Mouse (Mus musculus) neutrophil, adult 5-6 weeks (primary cell): Measurements from ENCODE around the gene Ezh2. TPM values are rescaled to one million over a fixed set of nuclear protein-coding genes. Genes with fewer than 3 reads are reported as not detected.

Experiments
- ATAC-seq: fragments of 151-379, 151-347 bp; 2 replicates; pipeline ENCODE4 v1.8.0; 2017; ENCODE audit warnings: mild to moderate bottlenecking, moderate TSS enrichment; ENCODE audit not compliant: insufficient number of reproducible peaks, poor library complexity, low FRiP score, severe bottlenecking; ENCODE audit errors: extremely low read depth
- total RNA-seq: library from RNA; stranded (forward); fragments of 200-1000 nt; gene quantifications from 2 replicates; pipeline ENCODE4 v1.2.3, GENCODE M21; 2017

Gene Ezh2
- total RNA-seq, 1 experiment from 2014 or later, result 40.3 TPM

DNA sequence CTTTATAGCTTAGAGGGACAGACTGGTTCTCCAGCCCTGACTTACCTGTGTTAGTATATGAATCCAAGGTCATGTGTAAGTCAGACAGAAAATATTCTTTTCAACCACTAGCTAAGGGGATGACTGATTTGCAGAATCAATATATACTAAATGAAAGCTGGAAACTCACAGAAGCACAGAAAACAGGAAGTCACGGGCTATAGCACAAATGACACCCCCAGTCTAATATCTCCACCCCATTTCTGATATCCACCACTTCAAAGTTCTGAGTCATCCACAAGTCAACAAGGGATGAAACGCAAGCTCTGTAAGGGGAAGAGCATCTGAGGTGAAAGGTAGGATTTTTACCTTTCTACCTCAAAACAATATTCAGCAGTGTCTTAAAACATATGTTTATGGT is 34.3 kb downstream of the Ezh2 start:
- ATAC-seq, result 0 out of 2 replicates have a peak, but pooled peaks have one; percentile 23

DNA sequence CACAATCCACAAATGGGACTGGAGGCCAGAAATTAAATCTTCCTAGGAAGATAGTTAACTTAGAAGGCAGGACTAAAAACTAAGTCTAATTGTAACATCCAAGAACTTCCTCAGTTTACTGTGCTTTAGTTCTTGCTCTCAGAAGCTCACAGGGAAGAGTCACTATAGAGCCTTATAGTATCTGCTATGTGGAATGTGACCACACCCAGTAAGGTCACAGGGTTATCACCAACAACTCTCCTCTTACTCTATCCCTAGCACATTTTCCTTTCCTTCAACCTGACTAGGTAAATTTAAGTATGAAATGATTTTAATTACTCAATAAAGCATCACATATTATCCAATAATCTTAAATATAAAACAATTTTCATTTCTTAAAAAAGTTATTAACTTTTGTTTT is 34.7 kb downstream of the Ezh2 start:
- no peak for ATAC-seq

DNA sequence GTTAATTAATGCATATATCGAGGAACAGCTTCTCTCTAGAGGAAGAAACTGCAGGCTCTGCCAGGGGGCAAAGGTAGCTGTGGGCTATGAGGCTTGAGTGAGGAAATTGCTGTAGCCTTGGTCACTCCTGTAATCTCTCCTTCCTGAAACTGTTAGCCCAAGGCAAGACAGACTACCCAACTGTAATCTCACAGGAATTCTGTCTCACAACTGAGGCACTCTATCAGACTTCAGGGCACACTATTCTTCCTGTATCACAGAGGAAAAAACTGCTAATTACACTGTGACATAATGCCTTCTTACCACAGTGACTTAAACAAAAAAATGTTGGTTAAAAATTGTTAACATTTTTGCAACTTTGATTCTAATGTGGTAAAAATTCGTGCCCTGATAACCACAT is 35.9 kb downstream of the Ezh2 start:
- no peak for ATAC-seq

DNA sequence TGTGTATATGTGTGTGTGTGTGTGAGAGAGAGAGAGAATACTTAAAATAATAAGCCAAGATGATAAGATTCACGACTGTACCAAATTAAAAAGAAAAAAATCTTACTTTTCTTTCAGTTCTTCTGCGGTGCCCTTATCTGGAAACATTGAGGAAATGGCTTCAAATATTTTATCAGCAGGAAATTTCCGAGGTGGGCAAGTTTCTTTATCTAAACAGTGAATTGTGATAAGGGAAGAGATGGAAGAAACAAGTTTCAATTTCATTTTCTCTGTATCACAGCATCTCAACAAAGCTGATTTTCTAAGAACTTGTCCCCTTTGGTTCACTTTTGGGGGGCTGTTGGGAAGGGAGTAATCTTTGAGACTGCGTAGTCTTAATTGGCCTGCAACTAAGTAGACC is 42.9 kb downstream of the Ezh2 start:
- no peak for ATAC-seq

DNA sequence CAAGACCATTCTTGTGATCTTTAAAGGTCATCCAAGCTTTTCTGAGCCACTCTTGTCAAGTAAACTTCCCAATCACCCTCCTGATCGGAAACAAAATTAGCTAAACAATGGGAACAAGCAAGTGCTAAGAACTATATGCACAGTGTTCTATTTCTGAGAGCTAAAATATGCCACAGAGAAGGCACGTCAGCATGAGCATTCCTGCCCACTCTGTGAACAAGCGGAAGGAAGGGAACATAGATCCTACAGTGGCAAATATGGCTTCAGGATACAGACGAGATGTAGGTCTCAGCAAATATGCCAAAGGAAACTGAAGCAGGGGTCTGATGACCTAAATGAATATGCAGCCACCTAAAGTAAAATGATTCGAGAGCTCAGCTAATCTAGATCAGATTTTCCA is 59.8 kb downstream of the Ezh2 start:
- no peak for ATAC-seq

DNA sequence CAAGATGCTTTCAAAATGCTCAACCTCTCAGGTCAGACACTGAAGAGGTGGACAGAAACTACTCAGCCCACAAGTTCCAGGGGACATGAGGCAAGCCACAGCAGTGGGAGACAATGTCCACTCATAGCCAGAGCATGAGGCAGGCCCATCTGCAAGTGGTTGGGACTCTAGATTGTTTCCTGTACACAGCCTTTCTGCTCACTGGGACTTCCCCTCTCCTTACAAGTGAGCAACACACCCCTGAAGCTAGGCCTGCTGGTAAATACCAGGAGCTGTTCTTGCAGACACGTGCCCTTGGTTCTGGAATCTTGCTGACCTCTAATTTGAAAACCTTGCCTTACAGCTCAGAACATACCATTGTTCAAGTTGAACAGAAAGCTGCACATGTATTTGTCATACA is 62.6 kb downstream of the Ezh2 start:
- no peak for ATAC-seq

DNA sequence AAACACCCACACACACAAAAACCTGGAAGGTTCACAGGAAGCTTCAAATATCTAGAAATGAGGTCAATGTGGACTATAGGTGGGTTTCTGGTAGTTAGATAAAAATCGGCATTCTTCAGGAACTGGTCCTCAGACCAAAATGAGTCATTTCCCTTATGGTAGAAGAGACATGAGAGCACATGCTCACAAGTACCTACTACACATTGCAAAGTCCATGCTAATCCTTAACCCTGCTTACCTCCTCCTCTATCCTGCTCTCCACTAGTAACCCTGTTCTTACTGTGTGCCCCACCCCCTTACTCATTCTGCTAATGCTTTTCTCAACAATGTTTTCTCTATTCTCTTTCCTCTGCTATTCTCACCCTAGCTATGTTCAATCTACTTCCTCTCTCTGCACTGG is 67.5 kb downstream of the Ezh2 start:
- ATAC-seq, result no peak

DNA sequence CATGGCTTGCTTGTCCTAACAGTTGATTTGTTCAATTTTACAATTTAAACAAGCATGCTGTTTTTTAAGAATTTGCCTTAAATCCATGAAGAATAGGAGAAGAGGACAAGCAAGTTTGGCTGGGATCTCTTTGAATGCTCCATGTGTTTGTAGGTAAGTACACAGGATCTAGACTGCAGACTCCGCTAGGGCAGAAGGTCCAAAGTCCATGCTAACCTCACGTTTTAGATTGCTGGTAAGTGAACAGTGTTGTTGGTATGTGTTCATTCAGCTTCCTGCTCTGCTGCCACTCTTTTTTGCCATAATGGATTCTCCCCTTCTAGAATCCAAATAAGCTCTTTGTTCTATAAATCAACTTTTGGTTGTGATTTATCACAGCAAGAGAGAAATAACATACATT is 68.0 kb downstream of the Ezh2 start:
- no peak for ATAC-seq

DNA sequence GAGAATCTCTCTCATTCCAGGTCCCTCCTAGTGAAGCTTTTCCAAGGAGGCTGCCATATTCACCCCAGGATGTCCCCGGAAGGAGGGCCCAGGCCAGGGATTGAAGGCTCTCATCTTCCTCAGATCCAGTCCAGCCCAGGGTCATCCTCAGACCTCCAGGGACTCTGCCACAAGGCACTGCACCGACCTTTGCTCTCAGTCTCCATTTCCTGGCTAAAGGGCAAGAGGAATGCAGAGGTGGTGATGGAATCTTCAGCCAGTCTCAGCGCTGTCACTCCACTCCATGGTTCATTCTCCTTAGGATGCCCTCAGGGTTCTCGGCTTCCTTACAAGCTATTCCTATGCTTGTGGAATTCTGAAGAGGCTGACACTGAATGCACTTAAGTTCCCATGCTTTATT is 68.7 kb downstream of the Ezh2 start:
- no peak for ATAC-seq

DNA sequence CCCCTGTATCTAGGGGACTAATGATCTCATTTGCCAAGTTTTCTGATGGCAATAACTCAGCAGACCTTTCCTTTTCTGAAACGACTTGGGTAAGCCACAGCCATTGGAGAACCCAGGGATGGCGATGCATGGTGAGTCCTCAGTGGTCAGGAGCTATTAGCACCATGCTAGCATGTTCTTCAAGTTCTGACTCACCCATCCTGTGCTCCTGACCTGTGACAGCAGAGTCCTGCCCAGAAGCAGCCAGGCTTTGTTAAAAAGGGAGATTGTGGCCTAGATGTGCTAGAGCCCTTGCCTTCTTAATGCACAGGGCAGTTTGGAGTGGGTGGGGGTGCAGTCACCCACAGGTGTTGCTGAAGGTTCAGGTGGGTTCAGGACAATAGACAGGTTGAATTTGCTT is 70.1 kb downstream of the Ezh2 start:
- ATAC-seq, result no peak

DNA sequence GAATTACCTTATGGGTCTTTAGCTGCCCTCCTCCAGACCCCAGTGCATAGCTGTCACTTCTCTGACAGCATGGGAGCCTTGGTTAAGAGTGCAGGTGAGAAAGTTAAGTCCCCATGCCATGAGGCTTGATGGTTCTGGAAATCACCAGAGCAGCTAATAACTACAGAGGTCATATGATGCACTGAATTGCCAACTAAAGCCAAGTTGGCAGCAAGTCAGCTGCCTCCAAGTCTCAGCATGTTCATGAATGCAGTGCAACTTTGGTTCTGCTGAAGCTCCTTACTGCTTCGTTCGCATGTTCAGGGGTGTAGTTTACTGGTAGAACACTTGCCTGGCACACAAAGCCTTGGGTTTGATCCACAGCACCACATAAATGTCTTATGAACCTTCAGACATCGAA is 72.7 kb downstream of the Ezh2 start:
- no peak for ATAC-seq

DNA sequence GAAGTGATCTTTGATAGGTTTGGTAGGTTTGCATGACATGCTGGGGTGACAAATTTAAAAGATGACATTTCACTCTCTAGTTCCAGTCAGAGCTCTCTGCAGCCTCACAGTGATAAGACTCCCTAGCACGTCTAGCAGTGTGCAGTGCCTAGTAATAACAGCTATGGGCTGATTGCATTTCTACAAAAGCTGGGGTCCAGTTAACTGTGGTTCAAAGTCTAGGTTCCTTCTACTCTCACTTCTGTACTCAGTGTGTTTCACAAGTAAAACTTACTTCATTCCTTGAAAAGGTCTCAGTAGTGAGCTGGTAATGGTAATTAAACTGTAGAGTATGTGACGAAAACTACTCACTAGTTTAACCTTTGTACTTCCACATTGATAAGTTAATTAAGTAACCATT is 75.1 kb downstream of the Ezh2 start:
- ATAC-seq, result no peak

DNA sequence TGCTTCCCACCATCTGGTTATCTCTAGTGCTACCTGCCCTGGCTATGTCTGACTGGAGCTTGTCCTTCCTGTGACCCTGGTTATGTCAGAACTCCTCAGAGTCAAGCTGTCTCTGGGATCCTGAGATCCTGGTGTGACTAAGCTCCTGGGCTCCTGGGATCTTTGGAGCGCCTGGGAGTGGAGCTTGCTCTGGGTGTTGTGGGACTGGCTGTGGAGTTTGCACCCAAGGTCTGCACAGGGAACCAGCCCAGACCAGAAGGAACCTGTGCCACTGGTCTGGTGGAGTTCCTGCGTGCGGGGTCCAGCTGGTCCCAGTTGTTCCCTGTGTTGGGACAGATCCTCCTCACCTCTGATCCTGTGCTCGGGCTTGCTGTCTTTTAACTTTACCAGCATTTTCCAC is 100.6 kb downstream of the Ezh2 start:
- ATAC-seq, result no peak

DNA sequence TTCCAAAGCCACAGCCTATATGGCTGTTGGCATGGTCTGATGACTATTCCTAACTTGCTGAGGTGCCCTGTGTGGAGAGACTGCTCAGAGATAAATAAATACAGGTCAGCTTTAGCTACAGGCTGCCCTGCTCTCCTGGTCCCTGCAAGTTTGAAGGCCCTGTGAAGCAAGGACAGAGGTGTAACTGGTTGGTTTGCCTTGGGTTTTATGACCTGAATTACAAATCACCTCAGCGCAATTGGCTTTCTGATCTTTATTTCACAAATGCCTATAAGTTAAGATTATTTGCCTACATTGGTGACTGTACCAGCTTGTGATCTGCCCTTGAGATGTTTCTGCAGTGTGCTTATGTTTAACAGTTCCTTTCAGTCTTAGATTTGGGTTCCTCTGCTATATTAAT is 113.1 kb downstream of the Ezh2 start:
- ATAC-seq, result no peak

Other genes starting within 250 kb of the Ezh2 start
- gene Cul1, start 141.9 kb downstream of the Ezh2 start, total RNA-seq, result 125 and 148 TPM in 2 replicates
- 114 and 126 TPM in 2 replicates for gene Pdia4, start 218.1 kb upstream of the Ezh2 start, total RNA-seq
- gene Zfp786, start 235.5 kb upstream of the Ezh2 start, total RNA-seq, result not detected in 2 replicates
- gene Zfp398, start 240.3 kb upstream of the Ezh2 start, total RNA-seq, result 30.8 and 33.1 TPM in 2 replicates